Mouse (Mus musculus): ENCODE data around the gene Ccdc182.

The Ccdc182 gene

DNA sequence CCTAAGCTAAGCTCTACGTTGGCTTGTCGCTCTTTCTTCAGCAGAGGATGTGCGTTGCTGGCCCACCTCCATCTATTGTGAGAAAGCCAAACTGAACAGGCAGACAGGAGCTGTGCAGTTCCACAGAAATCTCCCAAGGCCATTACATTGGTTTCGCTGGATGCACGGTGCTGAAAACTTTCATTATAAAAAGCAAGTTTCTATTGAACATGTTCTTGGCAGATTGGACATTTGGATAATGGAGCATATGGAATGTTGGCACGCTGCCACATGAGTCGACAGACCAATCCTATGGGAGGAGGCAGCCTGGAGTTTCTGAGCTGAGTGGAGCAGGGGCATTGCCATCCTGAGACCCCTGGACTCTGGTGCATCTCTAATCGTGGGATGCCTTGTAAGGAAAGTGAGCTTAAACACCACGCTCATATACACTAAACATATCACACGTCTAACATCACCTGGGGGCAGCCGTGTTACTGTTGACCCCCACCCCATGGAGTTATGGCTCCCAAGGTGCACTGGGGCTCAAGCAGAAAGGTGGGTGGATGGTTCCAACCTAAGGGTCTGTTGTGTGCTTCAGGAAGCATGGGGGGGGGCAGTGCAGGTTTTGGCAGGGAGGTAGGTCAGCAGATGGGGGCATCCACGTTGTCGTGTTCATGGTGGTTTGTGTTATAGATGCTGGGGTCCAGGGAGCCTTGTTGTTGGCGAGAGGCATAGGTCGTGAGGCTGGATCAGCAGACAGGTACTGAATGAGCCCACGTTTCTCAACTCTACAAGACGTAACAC, 35.1 kb downstream of the Ccdc182 start:
- peak; percentile 49 to 55 for DNase-seq

DNA sequence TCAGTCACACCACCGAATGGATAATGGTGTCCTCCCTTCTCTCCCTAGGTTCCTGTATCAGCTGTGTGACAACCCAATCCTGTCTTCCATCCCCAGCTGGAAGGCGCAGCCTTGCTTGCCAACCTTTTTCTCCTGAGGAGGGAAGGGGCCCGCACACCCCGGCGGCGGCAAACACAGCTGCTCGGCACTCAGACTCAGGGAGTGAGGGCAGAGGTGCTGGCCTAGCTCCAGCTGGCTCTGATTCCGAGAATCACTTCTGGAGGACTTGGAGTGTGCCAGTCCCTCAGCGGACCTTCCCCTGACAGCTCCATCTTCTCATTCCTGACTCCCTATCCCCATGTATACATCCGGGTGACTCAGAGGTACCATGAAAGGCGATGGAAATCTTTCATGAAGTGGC, 36.9 kb downstream of the Ccdc182 start:
- peak; percentile 45 to 77 for DNase-seq

DNA sequence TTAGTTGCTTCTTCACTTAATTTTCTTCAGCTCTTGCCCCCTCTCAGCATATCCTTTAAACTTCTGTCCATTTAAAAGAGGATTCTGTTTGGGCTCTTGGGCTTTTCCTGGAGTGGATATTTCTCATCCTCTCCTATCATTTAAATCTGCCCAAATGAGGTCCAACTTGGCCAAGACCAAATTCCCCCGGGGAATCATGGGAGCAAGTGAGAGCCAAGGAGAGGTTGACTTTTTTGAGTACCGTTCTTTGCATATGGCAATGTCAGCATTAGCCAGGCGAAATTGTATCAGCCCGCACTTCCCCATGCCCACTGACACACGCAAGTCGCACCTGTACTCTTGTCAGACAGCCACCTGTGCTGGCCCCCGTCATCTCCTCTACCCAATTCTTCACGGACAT, 37.9 kb downstream of the Ccdc182 start:
- DNase-seq = peak in 1 of 2 experiments; percentile 41

DNA sequence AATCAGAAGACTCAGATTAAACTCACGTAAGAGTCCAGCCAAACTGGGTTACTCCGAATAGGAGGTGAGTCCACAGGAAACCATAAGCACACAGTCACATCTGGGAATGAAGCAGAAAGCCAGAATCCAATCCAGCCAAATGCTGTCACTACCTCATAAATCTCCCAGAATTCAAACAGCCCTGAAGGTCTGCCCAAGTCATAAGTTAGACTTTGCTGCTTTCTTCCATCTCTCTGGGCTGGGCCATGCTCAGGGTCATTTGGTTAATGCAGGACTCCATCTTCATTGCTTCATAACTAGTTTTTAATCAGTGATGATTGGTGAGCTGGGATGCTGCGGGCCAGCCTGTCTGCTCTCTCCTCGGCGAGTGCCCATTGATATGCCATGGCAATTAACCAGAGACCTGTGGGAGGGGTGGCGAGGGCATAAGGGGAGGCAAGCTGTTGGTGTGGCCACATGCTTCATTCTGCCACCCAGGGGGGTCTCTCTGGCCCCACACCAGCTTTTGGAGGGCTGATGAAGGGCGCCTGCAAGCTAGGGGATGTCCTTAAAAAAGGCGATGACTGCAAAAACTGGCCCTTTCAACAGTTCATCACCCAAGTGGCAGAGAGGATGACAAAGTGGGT, 38.6 kb downstream of the Ccdc182 start:
- peak; percentile 46 to 65 for DNase-seq

DNA sequence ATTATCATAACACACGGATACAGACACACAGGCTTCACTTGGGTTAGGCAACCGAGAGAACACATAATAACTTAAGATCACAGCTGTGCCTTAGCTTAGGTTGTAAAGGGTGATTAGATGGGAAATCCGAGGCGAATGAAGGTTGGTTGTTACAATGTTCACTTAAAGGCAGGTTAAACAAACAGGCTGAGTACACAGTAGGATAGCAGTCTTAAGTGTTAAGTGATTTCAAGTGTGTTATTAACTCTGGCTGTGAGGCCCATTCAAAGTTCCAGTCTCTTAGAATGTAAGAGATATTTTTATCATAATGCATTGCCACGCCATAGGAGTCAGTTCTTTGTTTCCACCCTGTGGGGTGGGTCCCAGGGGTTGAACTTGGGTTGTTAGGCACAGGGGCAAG, 41.0 kb downstream of the Ccdc182 start:
- DNase-seq = no peak

DNA sequence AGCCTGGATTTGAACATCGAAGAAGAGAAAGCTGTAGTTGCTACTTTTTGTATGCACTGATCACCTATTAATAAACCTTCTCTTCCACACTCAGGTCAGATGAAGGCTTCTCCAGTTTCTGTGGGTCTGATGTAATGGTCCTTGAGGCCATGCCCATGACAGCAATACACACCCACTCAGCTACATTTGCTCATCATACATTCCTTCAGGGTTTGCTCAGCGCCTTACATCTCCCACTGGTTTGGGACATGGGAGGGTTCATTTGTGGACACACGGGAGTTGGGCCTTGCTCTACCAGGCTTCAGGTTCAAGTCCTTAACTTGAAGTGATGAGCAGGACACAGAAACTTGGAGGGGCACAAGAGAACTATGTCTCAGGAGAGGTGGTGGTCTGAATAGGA, 44.1 kb downstream of the Ccdc182 start:
- no peak for DNase-seq
